Mouse (Mus musculus) heart, postnatal 0 days (tissue): ENCODE measurements around the gene Dclk3.

Experiments
- CTCF ChIP-seq: IDR thresholded peaks from 2 replicates; pipeline ENCODE4 v1.5.1; 2016; ENCODE audit warnings: antibody characterized with exemption, control low read depth, low read depth
- EP300 ChIP-seq: IDR thresholded peaks from 2 replicates; pipeline ENCODE4 v1.6.1; 2016; ENCODE audit warnings: antibody characterized with exemption, low read depth

DNA sequence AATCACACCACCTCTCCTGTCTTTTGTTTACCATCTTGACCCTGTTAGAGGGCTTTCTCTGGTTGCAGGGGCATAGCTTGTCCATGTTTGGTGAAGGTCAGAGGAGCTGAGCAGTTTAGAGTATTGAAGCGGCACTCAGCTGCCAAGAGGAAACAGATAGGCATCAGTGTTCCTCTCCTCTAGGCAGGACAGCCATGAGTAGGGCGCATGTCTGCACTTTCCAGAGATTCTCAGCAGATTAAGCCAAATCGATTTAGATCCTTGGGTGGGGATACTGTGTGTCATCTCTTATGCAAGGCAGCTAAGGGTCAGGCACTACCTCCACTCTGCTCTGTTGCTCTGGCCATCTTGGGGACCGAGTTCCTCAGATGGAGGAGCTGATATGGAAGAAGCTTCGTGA, 11.0 kb downstream of the Dclk3 start:
- TF ChIP-seq CTCF (no peak), EP300 (no peak)
